Comparison of ENCODE assay signal across 8 mouse cellular contexts in genomic region chr11:61193392-61193791, GRCm38 (mm10). TPM values are rescaled to one million over a fixed set of nuclear protein-coding genes. Genes with fewer than 3 reads are reported as not detected.
DNase-seq lines count a peak whose midpoint lies in the region; ATAC-seq and TF ChIP-seq lines count a peak whose summit lies in the region.
"Had no signal": no experiment of that assay in that cellular context is flagged by ENCODE, and none has a peak within 500 bp of the region (broad histone marks: within the 10 kb centered on the region; RNA-seq: fewer than 3 reads in every experiment).

No protein-coding gene starts in this region.

- DNase-seq in NIH3T3 (ENCODE audit: low read depth), result peak; percentile 89
- peak; percentile 34 for DNase-seq in c-Kit-negative CD71-positive TER-119-positive erythroid progenitor cells, embryonic 14.5 days (ENCODE audit: low read depth, low spot score)
- DNase-seq in forebrain, postnatal 0 days, result peak; percentile 89
- DNase-seq in hindbrain, embryonic 14.5 days (ENCODE audit: low spot score), result peak; percentile 87
- DNase-seq in layer of hippocampus, postnatal 14 days (ENCODE audit: low spot score in 2 of 2), result peak; percentile 81 to 83

- peak; percentile 97 for TF ChIP-seq CTCF in forebrain, postnatal 0 days (IDR thresholded peaks at IDR 0.05; ENCODE audit: low read depth)
- TF ChIP-seq CTCF in small intestine, adult 2 months (IDR thresholded peaks at IDR 0.05; ENCODE audit: extremely low read depth, insufficient read length, insufficient replicate concordance, low read depth, low read length), result peak; percentile 98

- no peak overlapping the region for H3K9ac ChIP-seq in forebrain, postnatal 0 days
- H3K9ac ChIP-seq in hindbrain, embryonic 14.5 days, result no peak overlapping the region
- H3K9ac ChIP-seq: midbrain, embryonic 12.5 days had no signal

- H3K4me1 ChIP-seq in forebrain, postnatal 0 days (ENCODE audit: insufficient read depth), result no peaks in the 10 kb centered on the region
- no peaks in the 10 kb centered on the region for H3K4me1 ChIP-seq in hindbrain, embryonic 14.5 days (replicated peaks; ENCODE audit: control insufficient read depth, insufficient read depth, low read length)
- H3K4me1 ChIP-seq in small intestine, adult 2 months (ENCODE audit: control insufficient read depth, insufficient read depth, insufficient read length, low read length), result no peaks in the 10 kb centered on the region

- 10% methylated on average over 9 of the region's 9 CpGs for WGBS in forebrain, postnatal 0 days
- WGBS in hindbrain, embryonic 14.5 days, result 11% methylated on average over 9 of the region's 9 CpGs
- WGBS in small intestine, adult 2 months, result 3% methylated on average over 9 of the region's 9 CpGs

- H3K36me3 ChIP-seq in forebrain, postnatal 0 days (ENCODE audit: insufficient read depth), result no peaks in the 10 kb centered on the region
- H3K36me3 ChIP-seq in hindbrain, embryonic 14.5 days (replicated peaks; ENCODE audit: control insufficient read depth, insufficient read depth), result no peaks in the 10 kb centered on the region
- no peaks in the 10 kb centered on the region for H3K36me3 ChIP-seq in small intestine, adult 2 months (ENCODE audit: control insufficient read depth, insufficient read depth, low read length)
- H3K36me3 ChIP-seq: midbrain, embryonic 12.5 days had no signal

- no peak overlapping the region for H3K4me3 ChIP-seq in forebrain, postnatal 0 days (ENCODE audit: low read depth, low read length)
- H3K4me3 ChIP-seq in hindbrain, embryonic 14.5 days (replicated peaks; ENCODE audit: low read length), result no peak overlapping the region
- no peak overlapping the region for H3K4me3 ChIP-seq in small intestine, adult 2 months (ENCODE audit: low read depth, low read length)
- H3K4me3 ChIP-seq: midbrain, embryonic 12.5 days had no signal

- H3K4me2 ChIP-seq in forebrain, postnatal 0 days (ENCODE audit: low read depth), result no peak overlapping the region
- H3K4me2 ChIP-seq in hindbrain, embryonic 14.5 days (replicated peaks), result no peak overlapping the region
- H3K4me2 ChIP-seq: midbrain, embryonic 12.5 days had no signal

- H3K27ac ChIP-seq in forebrain, postnatal 0 days (ENCODE audit: low read depth, low read length), result no peak overlapping the region
- H3K27ac ChIP-seq in hindbrain, embryonic 14.5 days, result no peak overlapping the region
- no peak overlapping the region for H3K27ac ChIP-seq in small intestine, adult 2 months (ENCODE audit: insufficient read depth, low read depth, low read length)
- H3K27ac ChIP-seq: midbrain, embryonic 12.5 days had no signal

- no peak for TF ChIP-seq POLR2A in small intestine, adult 2 months (IDR thresholded peaks at IDR 0.05; ENCODE audit: low read depth, low read length)

- H3K27me3 ChIP-seq in forebrain, postnatal 0 days (ENCODE audit: insufficient read depth, low read length), result no peaks in the 10 kb centered on the region
- H3K27me3 ChIP-seq in hindbrain, embryonic 14.5 days (ENCODE audit: control insufficient read depth, insufficient read depth, low read length), result no peaks in the 10 kb centered on the region
- no peaks in the 10 kb centered on the region for H3K27me3 ChIP-seq in small intestine, adult 2 months (ENCODE audit: control insufficient read depth, insufficient read depth, low read length)
- H3K27me3 ChIP-seq: midbrain, embryonic 12.5 days had no signal

- peak; percentile 86 for ATAC-seq in forebrain, postnatal 0 days
- ATAC-seq in hindbrain, embryonic 14.5 days (ENCODE audit: low FRiP score), result no peak
- peak; percentile 98 for ATAC-seq in megakaryocyte progenitor cell, adult 5-6 weeks (replicated peaks; ENCODE audit: poor library complexity)

- no peaks in the 10 kb centered on the region for H3K9me3 ChIP-seq in forebrain, postnatal 0 days (ENCODE audit: low read length)
- H3K9me3 ChIP-seq in hindbrain, embryonic 14.5 days (ENCODE audit: control insufficient read depth, low read length), result no peaks in the 10 kb centered on the region
- H3K9me3 ChIP-seq: midbrain, embryonic 12.5 days had no signal

RNA-seq across cellular contexts. Expression of gene Aldh3a1, which starts 13.9 kb away (rescaled TPM):
- total RNA-seq in forebrain, postnatal 0 days (2014; rRNA removed), result 0.62 TPM in 1 of 2 replicates, not detected in the other
- 0.89 and 1.2 TPM in 2 replicates for polyA plus RNA-seq in forebrain, postnatal 0 days (2015; fragmentation: Nextera tagmentation; extraction: Ambion mirVana)
- polyA plus RNA-seq in hindbrain, embryonic 14.5 days (2014; fragmentation: Nextera tagmentation; extraction: Ambion mirVana), result 0.16 TPM in 1 of 2 replicates, not detected in the other
- total RNA-seq in layer of hippocampus, postnatal 14 days (2021), result under 1 TPM; 0.81 to 0.95 TPM
- 0.32 TPM in 1 of 2 replicates, not detected in the other for total RNA-seq in megakaryocyte progenitor cell, adult 5-6 weeks (2015)
- total RNA-seq in megakaryocyte progenitor cell, adult 5-6 weeks (2017), result 0.34 TPM in 1 of 2 replicates, not detected in the other
- 0.16 and 3.7 TPM in 2 replicates for polyA plus RNA-seq in small intestine, adult 2 months (2012; rRNA removed)
- polyA plus RNA-seq: midbrain, embryonic 12.5 days had no signal

RNA-seq across cellular contexts. Expression of gene Usp22, which starts 18.5 kb away (rescaled TPM):
- total RNA-seq in forebrain, postnatal 0 days (2014; rRNA removed), result 545 and 656 TPM in 2 replicates
- polyA plus RNA-seq in forebrain, postnatal 0 days (2015; fragmentation: Nextera tagmentation; extraction: Ambion mirVana), result 345 and 405 TPM in 2 replicates
- polyA plus RNA-seq in hindbrain, embryonic 14.5 days (2014; fragmentation: Nextera tagmentation; extraction: Ambion mirVana), result 473 and 509 TPM in 2 replicates
- total RNA-seq in layer of hippocampus, postnatal 14 days (2021), result 100 to 1,000 TPM; 319 to 320 TPM
- total RNA-seq in megakaryocyte progenitor cell, adult 5-6 weeks (2015), result 32.3 and 36.1 TPM in 2 replicates
- 54.1 and 79.4 TPM in 2 replicates for total RNA-seq in megakaryocyte progenitor cell, adult 5-6 weeks (2017)
- 14.5 and 25.1 TPM in 2 replicates for polyA plus RNA-seq in small intestine, adult 2 months (2012; rRNA removed)

Comparison
In these comparisons a context has a peak if more than half of its experiments do, and no peak if none do; other contexts are left out.
1. DNase-seq: peak in every context shown above with its lines; median percentile 89 in NIH3T3; 89 in forebrain, postnatal 0 days; 87 in hindbrain, embryonic 14.5 days; 82 in layer of hippocampus, postnatal 14 days; 34 in c-Kit-negative CD71-positive TER-119-positive erythroid progenitor cells, embryonic 14.5 days.